Mouse (Mus musculus): ENCODE results near the gene Abtb2.

The Abtb2 gene

DNA sequence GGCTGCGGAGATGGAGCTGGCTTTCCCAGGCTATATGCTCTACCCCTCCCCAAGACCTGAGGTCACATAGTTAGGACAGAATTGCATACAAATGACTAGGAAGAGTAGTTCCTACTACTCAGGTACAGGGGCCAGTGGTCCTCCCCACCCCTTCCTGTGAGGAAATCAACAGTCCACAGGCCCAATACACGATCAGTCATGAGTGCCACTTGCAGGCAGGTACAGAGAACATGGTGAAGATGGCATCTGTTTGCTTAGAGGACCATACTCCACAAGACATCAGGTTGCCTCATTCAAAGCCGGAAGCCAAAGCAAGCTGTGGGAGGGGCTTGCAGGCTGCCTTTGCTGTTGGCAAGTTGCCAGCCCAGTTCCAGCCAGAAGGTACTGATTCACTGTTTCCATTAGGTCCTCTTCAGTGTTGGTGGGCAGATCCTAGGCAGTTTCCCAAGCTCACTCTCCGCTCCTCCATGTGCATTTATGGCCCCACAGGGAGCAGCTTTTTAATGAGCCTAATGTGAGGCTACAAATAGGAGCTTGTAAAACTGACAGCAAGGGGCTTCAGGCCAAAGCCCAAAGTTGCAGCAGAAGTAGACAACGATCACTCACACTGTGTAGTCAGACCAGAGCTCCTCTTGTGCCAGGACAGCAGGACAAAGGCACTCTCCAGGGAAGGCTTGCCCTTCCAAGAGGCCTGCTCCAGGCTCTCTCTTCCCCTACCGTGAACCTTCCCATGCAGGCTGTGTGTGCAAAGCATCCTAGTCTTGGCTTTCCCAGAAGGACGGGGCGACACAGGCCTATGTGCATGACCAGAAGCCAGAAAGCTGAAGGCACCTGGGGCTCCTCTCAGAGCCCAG, 102.1 kb downstream of the Abtb2 start:
- POLR2A ChIA-PET, result interaction anchor here in 2 of 4 experiments (0.9 to 3.8 kb wide), 9 partner anchors 10 to 264 kb away, joined by 3 to 15 read pairs (median 4); partner anchors contain the start of gene Abtb2 (in 1 of the 2)
- CTCF ChIA-PET, result interaction anchor here in 1 of 4 experiments (0.5 to 0.7 kb wide), 2 partner anchors 36 to 180 kb away, joined by 3 read pairs; no protein-coding TSS in a partner anchor

DNA sequence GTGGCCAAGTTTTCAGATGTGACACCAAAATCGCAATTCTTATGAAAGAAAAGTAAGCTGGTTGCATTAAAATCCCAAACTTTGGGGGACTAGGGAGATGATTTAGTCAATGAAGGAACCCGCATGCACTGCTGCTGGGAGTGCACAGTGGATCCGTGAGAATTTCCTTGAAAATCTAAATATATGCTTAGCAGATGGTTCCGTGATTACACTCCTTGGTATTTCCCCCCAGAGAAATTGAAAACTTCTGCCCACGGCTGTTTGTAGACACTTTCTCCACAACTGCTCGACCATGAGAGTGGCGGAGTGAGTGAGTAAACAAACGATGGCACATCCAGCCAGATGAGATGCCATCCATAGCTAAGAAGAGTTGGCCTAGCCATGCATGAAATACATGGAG, 102.8 kb downstream of the Abtb2 start:
- ChIA-PET CTCF (interaction anchor here in 1 of 4 experiments (0.6 kb wide), 1 partner anchor 453 kb away, joined by 5 read pairs; no protein-coding TSS in a partner anchor), POLR2A (interaction anchor here in 2 of 4 experiments (0.6 to 3.8 kb wide), 5 partner anchors 12 to 1783 kb away, joined by 3 to 15 read pairs (median 4); partner anchors contain the start of genes Abtb2 (in 1 of the 2) and Commd9 (in 1 of the 2))

DNA sequence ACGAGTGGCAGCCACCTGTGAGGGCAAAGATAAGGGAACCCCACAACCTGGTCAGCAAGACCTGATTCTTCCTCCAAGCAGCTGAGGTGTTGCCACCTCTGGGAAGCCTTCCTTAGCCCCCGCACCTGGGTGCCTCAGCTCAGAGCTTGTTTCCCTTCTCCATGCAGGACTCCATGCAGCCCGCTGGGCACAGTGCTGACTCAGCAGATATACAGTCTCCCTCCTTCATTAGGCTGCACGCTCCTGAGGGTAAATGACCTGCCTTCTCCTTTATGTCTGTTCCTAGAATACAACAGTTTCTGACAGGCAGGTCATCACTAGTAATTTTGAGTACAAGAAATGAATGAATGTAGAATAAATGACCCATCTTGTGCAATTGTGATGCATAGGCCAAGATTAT, 103.5 kb downstream of the Abtb2 start:
- CTCF ChIA-PET, result no interaction called here
- POLR2A ChIA-PET, result interaction anchor here in 2 of 4 experiments (0.6 to 3.8 kb wide), 5 partner anchors 11 to 1784 kb away, joined by 3 to 15 read pairs (median 3); partner anchors contain the start of gene Commd9 (in 1 of the 2)

DNA sequence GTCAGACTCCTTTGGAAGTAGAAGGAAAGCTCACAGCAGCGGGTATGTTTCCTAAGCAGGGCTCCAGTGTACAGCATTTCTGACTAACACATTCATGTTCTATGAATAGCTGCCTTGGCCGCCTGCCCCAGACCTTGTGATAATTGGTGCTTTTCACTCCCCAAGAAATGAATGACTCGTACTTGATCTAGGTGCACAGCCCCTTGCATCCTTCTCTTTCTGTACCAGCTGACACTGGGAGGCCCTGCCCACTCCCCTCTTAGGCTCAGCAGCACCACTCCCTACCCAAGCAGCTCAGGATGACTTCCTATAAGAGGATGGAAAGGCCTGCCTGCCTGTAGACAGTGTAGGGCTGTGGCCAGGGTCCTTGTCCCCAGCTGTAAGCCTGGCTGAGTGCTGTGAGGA, 104.2 kb downstream of the Abtb2 start:
- CTCF ChIA-PET, result interaction anchor here in 1 of 4 experiments (0.6 kb wide), 1 partner anchor 481 kb away, joined by 3 read pairs; no protein-coding TSS in a partner anchor
- POLR2A ChIA-PET, result interaction anchor here in 2 of 4 experiments (0.8 to 3.8 kb wide), 4 partner anchors 11 to 105 kb away, joined by 3 to 15 read pairs (median 4); no protein-coding TSS in a partner anchor

DNA sequence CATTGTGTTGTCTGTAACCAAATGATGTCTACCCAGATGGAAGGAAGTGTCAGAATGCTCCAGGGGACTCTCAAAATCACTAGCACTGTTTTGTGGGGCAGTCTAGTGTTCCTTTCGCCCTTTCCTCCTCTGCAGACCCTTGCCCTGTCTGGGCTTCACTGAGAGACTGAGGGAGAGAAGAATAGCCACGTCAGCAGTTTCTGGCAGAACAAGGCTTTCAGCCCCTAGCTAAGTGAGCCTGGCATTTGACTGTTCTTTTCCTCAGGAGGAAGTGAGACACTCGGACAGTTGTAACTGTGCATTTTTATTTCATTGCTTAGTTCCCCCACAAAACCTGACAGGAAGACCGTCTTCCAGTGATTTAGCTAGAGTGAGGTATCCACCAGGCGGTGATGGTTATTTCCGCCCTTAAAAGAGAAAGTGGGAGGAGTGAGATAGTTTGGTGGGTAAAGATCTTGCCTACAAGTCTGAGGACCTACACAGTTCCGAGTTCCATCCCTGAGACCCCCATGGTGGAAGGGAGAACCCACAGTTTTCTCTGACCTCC, 106.5 kb downstream of the Abtb2 start:
- CTCF ChIA-PET, result no interaction called here
- POLR2A ChIA-PET, result interaction anchor here in 1 of 4 experiments (0.7 kb wide), 1 partner anchor 104 kb away, joined by 6 read pairs; no protein-coding TSS in a partner anchor

DNA sequence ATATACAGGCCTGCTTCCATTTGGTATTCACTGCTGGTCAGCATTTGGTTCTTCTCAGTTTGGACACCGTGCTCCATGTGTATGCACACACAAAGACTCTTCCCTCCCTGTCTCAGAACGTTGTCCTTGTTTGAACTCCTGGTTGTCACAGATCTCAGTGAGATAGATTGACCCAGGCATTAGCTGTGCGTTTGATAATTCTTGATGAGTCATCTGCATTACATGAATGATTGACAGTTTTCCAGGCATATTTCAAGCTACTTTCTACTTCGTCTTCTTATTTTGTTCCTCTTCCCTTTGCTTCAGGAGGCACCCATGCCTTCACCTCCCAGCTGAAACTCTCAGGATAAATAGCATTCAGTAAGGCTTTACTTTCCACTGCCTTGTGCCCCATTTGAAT, 107.5 kb downstream of the Abtb2 start:
- POLR2A ChIA-PET, result interaction anchor here in 1 of 4 experiments (0.6 to 0.7 kb wide), 2 partner anchors 42 to 105 kb away, joined by 3 to 6 read pairs; no protein-coding TSS in a partner anchor
- CTCF ChIA-PET, result interaction anchor here in 1 of 4 experiments (1.0 kb wide), 1 partner anchor 107 kb away, joined by 3 read pairs; the partner anchor contains the start of gene Abtb2

DNA sequence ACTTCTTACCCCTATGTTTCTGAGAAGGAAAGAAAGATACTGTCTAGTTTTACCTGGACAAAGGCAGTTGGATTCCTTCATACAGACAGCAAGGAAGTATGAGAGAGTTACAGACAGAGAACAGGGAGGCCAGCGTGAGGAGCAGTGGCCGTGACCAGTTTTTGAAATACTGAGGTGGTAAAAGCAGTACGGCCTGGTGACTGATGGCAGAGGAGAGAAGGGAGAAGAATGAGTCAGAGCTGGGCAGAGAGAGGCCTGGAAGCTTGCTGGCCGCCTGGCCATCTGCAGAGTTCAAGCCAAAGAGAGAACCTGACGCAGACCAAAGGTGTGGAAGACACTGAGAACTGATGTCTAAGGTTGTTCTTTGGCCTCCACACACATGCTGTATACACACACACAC, 109.3 kb downstream of the Abtb2 start:
- ChIA-PET POLR2A (no interaction called here), CTCF (interaction anchor here in 1 of 4 experiments (0.7 kb wide), 1 partner anchor 46 kb away, joined by 5 read pairs; no protein-coding TSS in a partner anchor)

DNA sequence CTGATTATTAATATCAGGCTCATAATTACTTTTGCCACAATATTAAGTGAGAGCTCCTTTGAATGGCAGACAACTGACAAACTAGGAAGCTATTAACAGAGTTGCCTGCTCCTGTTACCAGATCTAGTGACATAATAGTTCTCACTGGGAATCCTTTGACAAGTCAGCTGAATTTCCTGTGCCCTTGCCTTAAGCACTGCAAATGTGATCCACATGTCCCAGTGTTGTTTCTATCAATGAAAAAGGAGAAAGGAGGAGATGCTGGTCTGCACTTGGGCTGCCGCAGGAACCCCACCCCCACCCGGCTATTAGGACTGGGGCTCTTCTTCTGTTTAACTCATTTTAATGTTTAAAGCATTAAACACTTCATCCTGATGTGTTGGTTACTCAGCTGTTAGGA, 110.7 kb downstream of the Abtb2 start:
- POLR2A ChIA-PET, result interaction anchor here in 1 of 4 experiments (0.6 to 1.2 kb wide), 2 partner anchors 14 to 18 kb away, joined by 3 to 4 read pairs; no protein-coding TSS in a partner anchor
- CTCF ChIA-PET, result interaction anchor here in 1 of 4 experiments (1.1 kb wide), 1 partner anchor 130 kb away, joined by 3 read pairs; no protein-coding TSS in a partner anchor

DNA sequence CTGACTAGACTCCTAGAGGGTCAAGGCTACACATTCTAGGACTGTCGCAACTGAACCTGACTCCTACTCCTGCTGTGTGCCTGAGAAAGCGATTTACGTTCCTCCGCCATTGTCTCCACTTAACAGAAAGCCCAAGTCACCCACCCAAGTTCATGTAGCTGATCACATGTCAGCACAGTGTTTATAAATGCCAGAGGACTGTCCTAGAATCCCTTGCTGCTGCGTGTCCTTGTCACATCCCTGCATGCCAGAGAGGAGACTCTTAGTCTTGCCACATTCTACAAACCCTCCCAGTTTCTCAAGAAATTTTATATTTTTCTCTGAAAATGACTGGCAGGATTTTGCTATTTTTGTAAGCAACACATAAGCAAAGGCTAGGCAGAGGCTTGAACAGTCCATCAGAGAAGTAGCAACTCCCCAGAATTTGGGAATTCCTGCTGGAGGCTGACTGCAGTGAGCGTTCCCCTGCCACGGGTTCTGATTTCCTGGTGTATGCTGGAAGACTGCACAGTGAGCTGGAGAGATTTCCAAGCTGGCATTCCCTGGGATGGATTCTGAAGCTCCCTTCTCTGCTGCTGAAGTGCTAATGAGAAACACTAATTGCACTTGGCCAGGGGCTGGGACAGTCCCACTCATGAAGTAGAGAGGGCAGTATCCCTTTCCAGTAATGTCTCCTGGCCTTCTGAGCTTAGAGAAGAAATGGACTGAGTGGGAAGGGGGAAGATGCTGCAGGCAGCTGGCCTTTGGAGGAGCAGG, 111.7 kb downstream of the Abtb2 start:
- POLR2A ChIA-PET, result interaction anchor here in 1 of 4 experiments (1.0 to 1.2 kb wide), 2 partner anchors 13 to 112 kb away, joined by 3 read pairs; partner anchors contain the start of gene Abtb2

DNA sequence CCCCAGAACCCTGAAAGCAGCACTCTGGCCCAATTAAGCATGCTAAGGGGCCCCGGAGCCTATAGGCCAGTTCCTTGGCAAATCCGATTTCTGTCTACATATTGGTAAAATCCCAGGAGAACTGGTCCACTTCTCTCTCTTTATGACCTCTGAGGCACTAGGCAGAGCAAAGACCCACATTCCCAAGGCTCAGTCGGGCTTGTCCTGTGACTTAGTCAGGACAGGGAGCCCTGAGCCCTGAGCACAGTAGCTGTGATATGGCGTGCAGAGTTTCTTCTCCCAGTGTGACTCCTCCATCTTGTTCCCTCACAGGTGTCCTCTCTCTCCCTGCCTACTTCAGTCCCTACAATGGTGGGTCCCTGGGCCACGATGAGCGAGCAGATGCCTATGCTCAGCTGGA, 112.3 kb downstream of the Abtb2 start:
- POLR2A ChIA-PET, result interaction anchor here in 1 of 4 experiments (0.8 to 1.0 kb wide), 2 partner anchors 18 to 113 kb away, joined by 3 read pairs; partner anchors contain the start of gene Abtb2
- CTCF ChIA-PET, result interaction anchor here in 1 of 4 experiments (0.6 kb wide), 1 partner anchor 237 kb away, joined by 7 read pairs; no protein-coding TSS in a partner anchor

More for the DNA sequence above, 111.7 kb downstream of the Abtb2 start:
- CTCF ChIA-PET, result interaction anchor here in 1 of 4 experiments (0.6 kb wide), 1 partner anchor 236 kb away, joined by 7 read pairs; no protein-coding TSS in a partner anchor

DNA sequence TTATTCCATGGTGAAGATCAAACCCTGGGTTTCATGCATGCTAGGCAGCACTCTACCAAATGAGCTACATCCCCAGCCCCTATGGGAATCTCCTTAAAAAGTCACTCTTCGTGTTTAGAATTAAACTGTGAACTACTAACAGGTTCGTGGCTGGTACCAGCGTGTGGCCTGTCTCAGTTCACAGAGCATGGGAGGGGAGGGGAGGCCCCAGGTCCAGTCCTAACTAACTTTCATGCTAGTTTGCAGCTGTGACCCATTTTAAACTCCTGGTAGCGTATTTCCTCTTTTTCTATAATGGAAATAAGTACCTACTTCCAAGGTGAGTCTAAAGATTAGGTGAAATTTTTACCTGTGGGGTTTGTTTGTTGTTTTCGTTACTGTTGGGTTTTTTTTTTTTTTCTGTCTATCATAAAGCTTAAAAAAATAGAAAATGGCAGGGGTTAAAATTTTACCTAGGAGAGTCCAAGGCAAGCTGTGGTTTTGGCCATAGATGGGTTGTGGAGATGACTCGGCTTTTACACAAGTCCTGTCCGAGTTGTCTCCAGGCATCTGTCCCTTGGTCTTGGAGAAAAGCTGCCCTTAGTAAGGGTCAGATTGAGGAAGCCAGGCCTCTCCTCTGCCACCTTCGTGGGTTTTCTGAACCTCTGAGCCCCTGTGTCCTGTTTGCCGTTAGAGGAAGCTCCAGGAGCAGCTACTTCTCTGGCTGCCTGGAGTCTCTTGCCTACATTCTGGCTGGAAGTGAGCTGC, 114.4 kb downstream of the Abtb2 start:
- ChIA-PET CTCF (interaction anchor here in 3 of 4 experiments (0.5 to 0.8 kb wide), 3 partner anchors 39 to 323 kb away, joined by 3 read pairs; no protein-coding TSS in a partner anchor), POLR2A (interaction anchor here in 1 of 4 experiments (0.6 to 3.1 kb wide), 2 partner anchors 12 to 59 kb away, joined by 3 to 15 read pairs; no protein-coding TSS in a partner anchor)

DNA sequence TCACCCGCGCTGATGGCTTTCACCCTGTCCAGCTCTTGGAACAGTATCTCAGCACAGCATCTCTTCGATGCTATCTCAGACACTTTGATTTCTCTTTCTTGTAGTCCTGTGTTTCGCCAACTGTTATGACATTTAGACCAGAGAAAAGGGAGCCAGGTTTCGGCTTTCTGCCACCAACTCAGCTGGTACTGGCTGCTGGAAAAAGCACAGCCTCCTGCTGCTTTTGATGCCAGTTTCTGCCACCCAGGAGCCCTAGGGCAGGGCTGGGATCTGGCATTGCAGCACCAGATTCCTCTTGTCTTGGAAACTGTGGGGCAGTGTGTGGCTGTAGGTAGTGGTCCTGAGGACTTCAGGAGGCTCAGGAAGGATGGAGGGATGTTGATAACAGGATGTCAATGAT, 115.0 kb downstream of the Abtb2 start:
- CTCF ChIA-PET, result interaction anchor here in 1 of 4 experiments (0.6 kb wide), 1 partner anchor 322 kb away, joined by 3 read pairs; no protein-coding TSS in a partner anchor
- POLR2A ChIA-PET, result interaction anchor here in 1 of 4 experiments (0.6 to 3.1 kb wide), 4 partner anchors 12 to 60 kb away, joined by 3 to 15 read pairs (median 3); no protein-coding TSS in a partner anchor

DNA sequence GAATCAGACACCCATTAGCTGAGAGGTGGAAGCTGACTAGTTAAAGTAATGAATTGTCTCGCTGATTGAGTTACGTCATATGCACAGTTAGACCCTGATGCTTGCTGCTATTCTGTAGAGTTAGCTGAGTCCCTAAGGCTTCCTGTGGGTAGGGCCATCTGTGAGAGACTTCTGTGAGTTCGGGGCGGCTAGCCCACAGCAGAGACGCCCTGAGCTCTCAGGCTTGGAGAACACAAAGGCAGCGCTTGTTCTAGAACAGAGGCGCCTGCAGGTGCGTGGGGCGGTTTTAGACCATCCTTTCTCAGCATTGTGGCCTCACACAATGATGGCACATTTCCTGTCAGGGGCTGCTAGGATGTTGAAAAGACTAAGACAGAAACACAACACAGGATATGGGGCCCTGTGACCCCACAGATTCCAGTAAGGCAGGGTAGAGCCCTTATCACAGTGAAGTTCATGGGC, 116.2 kb downstream of the Abtb2 start:
- ChIA-PET CTCF (interaction anchor here in 2 of 4 experiments (0.6 to 1.1 kb wide), 2 partner anchors 197 to 319 kb away, joined by 3 read pairs; no protein-coding TSS in a partner anchor), POLR2A (interaction anchor here in 2 of 4 experiments (1.0 to 3.1 kb wide), 3 partner anchors 12 to 117 kb away, joined by 3 to 15 read pairs (median 3); no protein-coding TSS in a partner anchor)

DNA sequence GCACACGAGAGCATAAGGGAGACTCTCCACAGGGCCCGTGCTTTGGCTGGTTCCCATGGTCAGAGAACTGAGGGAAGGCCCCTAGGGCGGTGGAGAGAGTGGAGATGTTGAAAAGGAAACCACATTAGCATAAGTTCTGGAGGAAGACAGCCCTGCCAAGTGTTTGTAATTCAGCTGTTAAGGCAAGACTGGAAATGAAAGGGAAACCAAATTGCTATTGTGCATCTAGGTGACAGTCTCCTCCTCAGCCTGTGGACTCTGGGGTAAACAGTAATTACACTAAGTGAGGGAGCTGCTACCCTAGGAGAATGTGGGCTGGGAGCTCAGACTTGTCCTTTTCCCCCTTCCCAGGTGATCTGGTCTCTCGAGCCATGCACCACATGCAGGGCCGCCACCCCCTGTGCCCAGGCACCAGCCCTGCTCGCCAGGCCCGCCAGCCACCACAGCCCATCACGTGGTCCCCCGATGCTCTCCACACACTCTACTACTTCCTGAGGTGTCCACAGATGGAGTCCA, 116.9 kb downstream of the Abtb2 start:
- ChIA-PET CTCF (interaction anchor here in 2 of 4 experiments (0.6 to 1.1 kb wide), 2 partner anchors 196 to 318 kb away, joined by 3 read pairs; no protein-coding TSS in a partner anchor), POLR2A (interaction anchor here in 1 of 4 experiments (1.4 kb wide), 1 partner anchor 117 kb away, joined by 3 read pairs; no protein-coding TSS in a partner anchor)

DNA sequence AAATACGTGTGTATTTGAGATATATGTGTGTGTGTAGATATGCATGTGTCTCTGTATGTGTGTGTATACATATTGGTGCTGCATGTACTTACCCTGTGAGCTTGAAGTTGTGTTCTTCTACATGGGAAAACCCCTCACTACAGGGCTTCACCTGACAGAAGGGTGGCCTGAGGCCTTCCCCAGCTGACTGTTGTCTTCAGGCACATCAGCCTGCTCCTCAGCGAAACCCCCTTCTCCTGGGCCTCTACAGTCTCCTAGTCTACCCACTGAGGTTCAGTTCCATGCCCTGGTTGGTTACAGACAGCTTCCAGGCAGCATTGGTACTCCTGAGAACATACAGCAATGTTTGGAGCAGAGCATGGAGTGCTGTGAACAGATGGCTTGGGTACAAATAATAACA, 118.3 kb downstream of the Abtb2 start:
- POLR2A ChIA-PET, result interaction anchor here in 1 of 4 experiments (0.5 to 0.6 kb wide), 2 partner anchors 35 to 1933 kb away, joined by 3 to 4 read pairs; no protein-coding TSS in a partner anchor
- CTCF ChIA-PET, result no interaction called here

DNA sequence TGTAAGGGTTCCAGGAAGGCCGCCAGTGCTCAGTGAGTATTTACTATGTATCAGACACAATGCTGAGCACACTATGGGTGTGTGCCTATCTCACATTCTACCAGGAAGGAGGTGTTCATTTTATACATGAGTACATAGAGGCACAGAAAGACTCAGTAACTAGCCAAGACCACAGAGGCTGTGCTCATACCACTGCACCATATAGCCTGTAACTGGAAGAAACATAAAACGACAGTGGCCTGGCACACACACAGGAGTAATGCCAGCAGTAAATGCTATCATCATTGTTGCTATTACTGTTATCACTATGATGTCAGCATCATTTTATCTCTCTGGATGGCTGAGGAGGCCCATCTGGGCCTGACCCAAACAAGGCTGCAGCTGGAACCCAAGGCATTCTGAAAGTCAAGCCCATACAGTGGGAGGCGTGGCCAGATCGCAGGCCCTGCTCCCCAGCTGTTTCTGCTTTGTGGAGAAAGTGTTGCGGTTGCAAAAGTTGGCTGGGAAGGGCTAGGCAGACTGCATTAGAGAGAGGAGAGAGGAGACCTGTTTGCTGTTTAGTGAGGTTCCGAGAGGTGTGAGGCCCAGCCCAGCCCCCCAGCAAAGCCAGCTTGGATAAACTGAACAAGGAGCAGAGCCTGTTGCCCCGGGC, 118.9 kb downstream of the Abtb2 start:
- POLR2A ChIA-PET, result interaction anchor here in 1 of 4 experiments (0.6 kb wide), 1 partner anchor 1934 kb away, joined by 3 read pairs; no protein-coding TSS in a partner anchor
- CTCF ChIA-PET, result interaction anchor here in 1 of 4 experiments (0.5 kb wide), 1 partner anchor 199 kb away, joined by 3 read pairs; no protein-coding TSS in a partner anchor

Data from embryonic stem cell, embryonic (primary cell).